Mouse (Mus musculus) gastrocnemius, adult 2 months (tissue): Measurements from ENCODE around the gene Grb14. TPM values are rescaled to one million over a fixed set of nuclear protein-coding genes. Genes with fewer than 3 reads are reported as not detected.
A peak's percentile ranks its signal among the peaks of the same experiment; 100 is the strongest.

Experiments
- DNase-seq: peaks from one replicate; pipeline ENCODE4 v3.0.0; 2022
- H3K27ac ChIP-seq: fragments of 200-600 bp; 2 replicates; pipeline ENCODE4 v1.8.1; 2022; ENCODE audit warnings: mild to moderate bottlenecking
- H3K4me3 ChIP-seq: fragments of 200-600 bp; 2 replicates; pipeline ENCODE4 v1.8.1; 2022; ENCODE audit warnings: mild to moderate bottlenecking, moderate library complexity
- CTCF ChIP-seq: fragments of 200-600 bp; IDR thresholded peaks from 2 replicates; pipeline ENCODE4 v1.8.1; 2022; ENCODE audit warnings: antibody characterized with exemption, mild to moderate bottlenecking, moderate library complexity
- intact Hi-C: fragments of 180-260 bp; cut with DNase I; formaldehyde crosslinking; loops from one replicate; pipeline ENCODE4 v1.15.1; 2025
- total RNA-seq, 2 experiments: library from RNA; stranded (reverse); gene quantifications; 2 replicates each; pipeline ENCODE4 v1.2.3; 2021

The Grb14 gene
- total RNA-seq, 2 experiments from 2014 or later: 11.4 to 32.4 TPM

DNA sequence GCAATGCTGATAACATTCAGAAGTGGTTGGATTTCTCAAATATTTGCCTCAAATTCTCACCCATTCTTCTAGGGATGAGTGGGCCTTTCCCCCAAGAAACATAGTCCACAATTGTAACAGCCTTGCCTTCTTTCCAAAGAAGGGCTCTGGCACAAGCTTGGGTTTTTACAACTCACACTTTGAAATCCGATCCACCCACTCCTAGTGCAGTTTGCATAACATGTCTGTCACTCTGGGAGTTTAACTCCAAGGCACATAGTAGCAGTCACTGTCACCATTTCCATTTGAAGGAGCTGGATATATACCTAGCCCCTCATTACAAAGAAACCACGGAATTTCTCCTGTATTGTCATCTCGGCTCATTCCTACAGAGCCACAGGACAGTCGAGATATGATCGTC is 103.9 kb downstream of the Grb14 start:
- Histone ChIP-seq H3K27ac (peak overlapping the region; percentile 16; the same call in 1 of the 2 replicates), H3K4me3 (peak overlapping the region; percentile 44)
- intact Hi-C loops: no loop called here
- no peak for TF ChIP-seq CTCF
- no peak for DNase-seq

DNA sequence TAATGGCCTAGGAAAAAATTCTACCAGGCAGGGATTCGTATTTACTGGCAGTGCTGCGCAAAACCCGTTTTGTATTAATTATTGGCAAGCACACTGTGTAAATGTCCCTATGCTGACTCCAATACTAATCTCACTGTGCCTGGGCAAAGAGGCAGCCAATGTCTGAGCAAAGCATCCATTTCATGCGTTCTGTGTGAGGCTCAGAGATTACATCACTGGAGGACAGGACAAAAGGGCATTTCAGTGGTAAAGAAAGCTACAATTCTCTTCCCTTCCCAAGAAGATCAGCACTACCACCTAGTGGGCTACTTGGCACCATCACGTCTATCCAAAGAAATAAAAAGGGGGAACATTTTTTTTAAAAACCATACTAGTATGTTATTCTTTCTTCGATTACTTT is 109.3 kb downstream of the Grb14 start:
- no peak overlapping the region for H3K27ac ChIP-seq
- intact Hi-C loops: no loop called here
- peak; percentile 27; the same call in 1 of the 2 replicates for TF ChIP-seq CTCF
- no peak overlapping the region for H3K4me3 ChIP-seq
- peak; percentile 18 for DNase-seq

- Histone ChIP-seq H3K27ac (no peak overlapping the region), H3K4me3 (no peak overlapping the region)
- no peak for DNase-seq
- intact Hi-C loops: no loop called here
- TF ChIP-seq CTCF: peak; percentile 43
These were observed 119.9 kb downstream of the Grb14 start for GRCm38 (mm10) chr2:64904877-64905276.

DNA sequence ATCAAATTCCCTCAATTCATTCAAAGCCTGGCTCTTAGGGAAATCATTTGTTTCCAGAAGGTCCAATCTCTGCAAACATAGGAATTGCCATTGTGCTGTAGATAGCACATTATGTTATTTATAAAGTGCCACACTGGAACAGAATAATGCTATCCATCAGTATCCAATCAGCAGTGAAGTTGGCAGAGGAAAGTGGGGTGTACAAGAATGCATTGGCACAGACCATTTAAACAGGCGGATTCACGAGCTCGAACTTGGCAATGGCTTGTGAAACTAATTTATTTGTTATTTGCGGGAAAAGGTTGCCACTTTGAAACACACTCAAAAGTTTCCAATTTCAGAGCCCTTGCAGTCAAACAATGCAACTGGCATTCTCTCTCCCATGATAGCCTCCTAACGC is 126.9 kb downstream of the Grb14 start:
- Histone ChIP-seq H3K27ac (no peak overlapping the region), H3K4me3 (no peak overlapping the region)
- TF ChIP-seq CTCF: no peak
- intact Hi-C loops: no loop called here
- no peak for DNase-seq

- DNase-seq: no peak
- no peak overlapping the region for H3K4me3 ChIP-seq
- no peak for TF ChIP-seq CTCF
- intact Hi-C loops: no loop called here
- H3K27ac ChIP-seq: no peak overlapping the region
These were observed 131.6 kb downstream of the Grb14 start for GRCm38 (mm10) chr2:64893233-64893632.

GRCm38 (mm10) chr2:64887098-64887757 is 137.6 kb downstream of the Grb14 start:
- no peak overlapping the region for H3K27ac ChIP-seq
- no peak for TF ChIP-seq CTCF
- no peak overlapping the region for H3K4me3 ChIP-seq
- no peak for DNase-seq
- intact Hi-C loops: no loop called here

DNA sequence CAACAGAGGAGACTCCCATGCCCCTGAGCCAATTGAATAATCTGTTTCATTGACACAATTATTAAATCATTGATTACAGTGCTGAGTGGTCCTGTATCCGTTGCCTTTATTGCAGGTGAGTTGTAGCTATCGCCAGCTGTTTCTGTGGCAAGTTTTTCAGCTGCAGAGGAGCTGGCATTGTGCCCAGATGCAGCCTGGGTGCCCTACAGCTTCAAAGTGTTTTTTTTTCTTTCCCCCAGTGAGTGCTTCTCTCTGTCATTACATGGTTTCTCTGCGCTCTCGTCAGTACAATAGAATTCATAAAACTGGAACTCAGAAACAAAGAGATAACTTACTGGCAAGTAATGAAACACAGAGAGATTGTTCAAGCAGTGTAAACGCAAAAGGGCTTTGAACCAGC is 139.1 kb downstream of the Grb14 start:
- no peak for DNase-seq
- intact Hi-C loops: no loop called here
- no peak for TF ChIP-seq CTCF
- no peak overlapping the region for H3K27ac ChIP-seq
- no peak overlapping the region for H3K4me3 ChIP-seq

DNA sequence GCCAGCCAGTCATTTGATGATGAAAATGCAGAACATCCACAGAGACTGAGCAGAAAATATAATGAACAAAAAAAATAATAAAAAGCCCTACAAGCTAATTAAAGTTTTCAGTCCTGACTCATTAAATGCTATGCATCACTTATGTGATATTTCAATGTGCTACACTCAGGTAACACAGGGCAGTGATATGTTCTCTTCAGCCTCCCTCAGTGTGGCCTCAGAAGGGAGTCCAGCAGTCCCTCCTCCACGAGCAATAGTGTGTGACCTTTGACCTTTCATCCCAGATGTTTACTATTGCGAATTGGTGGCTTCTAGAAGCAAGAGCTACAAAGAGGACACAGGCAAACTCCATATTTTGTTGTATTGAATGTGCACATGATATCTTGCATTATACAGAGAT is 146.5 kb downstream of the Grb14 start:
- intact Hi-C loops: no loop called here
- DNase-seq: no peak
- TF ChIP-seq CTCF: no peak
- Histone ChIP-seq H3K4me3 (no peak overlapping the region), H3K27ac (no peak overlapping the region)

Other genes with a start within 250 kb of the Grb14 start
- 1 to 10 TPM; 4.4 to 5.7 TPM for gene Cobll1, start 214.4 kb upstream of the Grb14 start, total RNA-seq